Mouse (Mus musculus) small intestine, adult 2 months (tissue): ENCODE results near the gene Foxp1.

ENCODE experiments used
- CTCF ChIP-seq: fragments of 200-500 bp; IDR thresholded peaks from 2 replicates; pipeline ENCODE4 v1.5.1; 2012; ENCODE audit warnings: low read depth, mild to moderate bottlenecking, control low read depth, inconsistent platforms, low read length, moderate library complexity, mixed read lengths; ENCODE audit not compliant: insufficient replicate concordance, insufficient read length; ENCODE audit errors: extremely low read depth
- POLR2A ChIP-seq: fragments of 200-500 bp; IDR thresholded peaks from 2 replicates; pipeline ENCODE4 v1.6.1; 2012; ENCODE audit warnings: low read depth, mild to moderate bottlenecking, control low read depth, inconsistent platforms, low read length, moderate library complexity

GRCm38 (mm10) chr6:99091799-99092198 is 430.7 kb downstream of the Foxp1 start:
- no peak for TF ChIP-seq POLR2A
- TF ChIP-seq CTCF: no peak
